Mouse (Mus musculus) megakaryocyte-erythroid progenitor cell, adult 5-6 weeks (primary cell): Measurements from ENCODE around the gene Gm42957. TPM values are rescaled to one million over a fixed set of nuclear protein-coding genes. Genes with fewer than 3 reads are reported as not detected.
"Not testable (repeated sequence)": the region's sequence is repeated elsewhere in the genome, so short reads cannot be mapped to it uniquely, and the experiment has no call there.

ENCODE experiments used
- ATAC-seq: replicated peaks from 2 replicates; pipeline ENCODE4 v1.8.0; 2016; ENCODE audit warnings: mild to moderate bottlenecking, inconsistent platforms; ENCODE audit not compliant: severe bottlenecking, poor library complexity, low FRiP score, low TSS enrichment
- total RNA-seq, 2 experiments: library from RNA; stranded (forward) in 1 of 2; stranded (reverse) in 1 of 2; fragments of 200-1000, 215-1000 nt in 1 of 2; fragments of >200 nt in 1 of 2; fragmentation: Nextera tagmentation in 1 of 2; gene quantifications; 2 replicates each; pipeline ENCODE4 v1.2.3; 2014 to 2017

The Gm42957 gene
- total RNA-seq, 2 experiments from 2014 or later = 0.50 TPM; not detected in 1

GRCm38 (mm10) chr3:96669727-96670468, 34.6 kb downstream of the Gm42957 start, which contains the start of gene Ankrd35:
Gene Ankrd35 (plus strand): TSS chr3:96670131.
- ATAC-seq = peak; percentile 97

GRCm38 (mm10) chr3:96671519-96671918, 36.2 kb downstream of the Gm42957 start:
- no peak for ATAC-seq

GRCm38 (mm10) chr3:96673514-96673913, 38.2 kb downstream of the Gm42957 start:
- ATAC-seq = no peak

GRCm38 (mm10) chr3:96674442-96674841, 39.2 kb downstream of the Gm42957 start:
- ATAC-seq = no peak

- ATAC-seq = no peak
These were observed 39.9 kb downstream of the Gm42957 start for GRCm38 (mm10) chr3:96675171-96675570.

- ATAC-seq = no peak
These were observed 40.4 kb downstream of the Gm42957 start for GRCm38 (mm10) chr3:96675690-96676089.

GRCm38 (mm10) chr3:96678456-96678855, 43.2 kb downstream of the Gm42957 start:
- no peak for ATAC-seq

GRCm38 (mm10) chr3:96679159-96679674, 43.9 kb downstream of the Gm42957 start:
- ATAC-seq = peak; percentile 42

- ATAC-seq = no peak; the same call in 1 of the 2 replicates
These were observed 45.1 kb downstream of the Gm42957 start for GRCm38 (mm10) chr3:96680269-96680956.

- no peak for ATAC-seq
These were observed 48.2 kb downstream of the Gm42957 start for GRCm38 (mm10) chr3:96683496-96683895.

- no peak for ATAC-seq
These were observed 49.0 kb downstream of the Gm42957 start for GRCm38 (mm10) chr3:96684151-96684821.

- 0 out of 2 replicates have a peak, but pooled peaks have one; percentile 34 for ATAC-seq
These were observed 49.5 kb downstream of the Gm42957 start for GRCm38 (mm10) chr3:96684822-96685156.

- not testable (repeated sequence) for ATAC-seq
These were observed 50.8 kb downstream of the Gm42957 start for GRCm38 (mm10) chr3:96686057-96686456.

GRCm38 (mm10) chr3:96688854-96689253, 53.6 kb downstream of the Gm42957 start:
- ATAC-seq = no peak

GRCm38 (mm10) chr3:96690298-96690697, 55.0 kb downstream of the Gm42957 start:
- ATAC-seq = peak; percentile 72

- ATAC-seq = no peak
These were observed 57.2 kb downstream of the Gm42957 start for GRCm38 (mm10) chr3:96692506-96692905.

- ATAC-seq = no peak
These were observed 58.3 kb downstream of the Gm42957 start for GRCm38 (mm10) chr3:96693579-96693978.

- ATAC-seq = peak; percentile 84
These were observed 61.0 kb downstream of the Gm42957 start, which contains the start of gene Pias3 for GRCm38 (mm10) chr3:96696198-96696765. Gene Pias3 (plus strand): TSS chr3:96696384.
